Mouse (Mus musculus) hindbrain, embryonic 14.5 days (tissue): ENCODE measurements around the gene Rgs12. TPM values are rescaled to one million over a fixed set of nuclear protein-coding genes. Genes with fewer than 3 reads are reported as not detected.

Experiments used
- ATAC-seq: fragments of 200-750 bp; cut with Nextera tagmentation; 2 replicates; pipeline ENCODE4 v1.8.0; 2017; ENCODE audit warnings: moderate number of reproducible peaks, mild to moderate bottlenecking, moderate TSS enrichment, moderate library complexity; ENCODE audit not compliant: low FRiP score
- DNase-seq: peaks from one replicate; pipeline ENCODE4 v3.0.0-alpha.2; 2015; ENCODE audit warnings: low spot score
- H3K27ac ChIP-seq: fragments of 300-500 bp; sonication (generic); 2 replicates; pipeline ENCODE4 v1.5.1; 2014; ENCODE audit warnings: mild to moderate bottlenecking, moderate library complexity
- H3K27me3 ChIP-seq: fragments of 300-500 bp; sonication (generic); 2 replicates; pipeline ENCODE4 v1.6.1; 2014; ENCODE audit warnings: mild to moderate bottlenecking, low read length, mixed read lengths; ENCODE audit not compliant: control insufficient read depth, insufficient read depth
- H3K36me3 ChIP-seq: fragments of 300-500 bp; sonication (generic); replicated peaks from 2 replicates; pipeline ENCODE4 v1.6.1; 2014; ENCODE audit not compliant: control insufficient read depth, insufficient read depth
- H3K4me1 ChIP-seq: fragments of 300-500 bp; sonication (generic); replicated peaks from 2 replicates; pipeline ENCODE4 v1.6.1; 2014; ENCODE audit warnings: antibody characterized with exemption, low read length, mixed read lengths; ENCODE audit not compliant: control insufficient read depth, insufficient read depth
- H3K4me2 ChIP-seq: fragments of 300-500 bp; sonication (generic); replicated peaks from 2 replicates; pipeline ENCODE4 v1.6.1; 2014; ENCODE audit warnings: mild to moderate bottlenecking, moderate library complexity
- H3K4me3 ChIP-seq: fragments of 300-500 bp; sonication (generic); replicated peaks from 2 replicates; pipeline ENCODE4 v1.5.1; 2014; ENCODE audit warnings: mild to moderate bottlenecking, low read length
- H3K9ac ChIP-seq: fragments of 300-500 bp; sonication (generic); 2 replicates; pipeline ENCODE4 v1.6.1; 2014
- H3K9me3 ChIP-seq: fragments of 300-500 bp; sonication (generic); 2 replicates; pipeline ENCODE4 v1.6.1; 2016; ENCODE audit warnings: low read length; ENCODE audit not compliant: control insufficient read depth
- WGBS: fragments of 180-500 bp; shearing (Covaris S2); extraction: QIAGEN DNeasy Blood & Tissue Kit; methylation state at CpG from one replicate; pipeline ENCODE4 v1.1.7; 2014; 5-methylcytosine and 5-hydroxymethylcytosine counted together
- polyA plus RNA-seq: library from polyadenylated mRNA; unstranded; fragments of >200 nt; fragmentation: Nextera tagmentation; extraction: Ambion mirVana; gene quantifications from 2 replicates; pipeline ENCODE4 v1.2.1, GENCODE M21; 2014

The Rgs12 gene
- polyA plus RNA-seq, 1 experiment from 2014 or later, result 36.5 TPM

DNA sequence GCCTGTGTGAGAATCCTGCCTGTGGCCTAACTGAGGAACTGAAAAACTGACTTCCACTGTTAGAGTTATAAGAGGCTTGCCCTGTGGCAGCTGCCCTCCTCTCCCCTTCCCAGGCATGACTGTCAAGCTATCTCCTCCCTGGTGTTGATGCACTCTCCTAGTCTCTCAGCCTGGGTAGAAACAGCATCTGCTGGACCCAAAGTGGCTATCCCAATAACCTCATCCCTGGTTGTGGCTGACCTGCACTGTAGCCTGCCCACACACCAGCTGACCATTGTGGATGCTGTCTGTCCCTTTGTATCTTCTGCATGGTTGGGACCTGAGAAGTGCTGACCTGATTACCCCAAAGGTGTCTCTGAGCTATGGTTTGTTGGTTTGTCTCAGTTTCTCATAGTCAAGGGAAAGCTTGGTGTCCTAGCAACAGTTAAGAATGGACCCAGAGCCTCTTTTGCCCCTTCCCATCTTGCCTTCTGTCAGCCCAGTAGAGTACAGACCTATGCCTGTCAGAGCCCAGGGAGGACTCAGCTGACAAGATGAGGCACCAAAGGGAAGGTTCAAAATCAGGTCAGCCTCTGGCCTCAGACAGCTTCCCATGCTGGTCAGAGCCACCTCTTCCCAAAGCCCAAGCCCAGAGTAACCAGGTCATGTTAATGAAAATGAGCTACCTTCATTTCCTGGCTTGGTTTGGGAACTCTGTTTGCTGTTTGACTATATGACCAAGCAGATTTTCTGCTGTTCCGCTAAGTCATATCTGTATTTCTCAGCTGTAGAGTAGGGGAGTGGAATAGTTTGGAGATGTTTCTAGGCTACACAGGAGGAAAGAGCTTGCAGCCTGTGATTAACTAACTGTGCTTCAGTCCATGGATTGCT is 39.4 kb upstream of the Rgs12 start:
- DNase-seq (no peak), ATAC-seq (no peak)
- H3K36me3 ChIP-seq, result peaks cover 60% of the 10 kb centered on the region
- no peak overlapping the region for H3K27ac ChIP-seq
- no peaks in the 10 kb centered on the region for H3K27me3 ChIP-seq
- 100% methylated on average over 1 of the region's 1 CpGs for WGBS
- no peak overlapping the region for H3K9ac ChIP-seq
- H3K4me2 ChIP-seq, result no peak overlapping the region
- H3K4me3 ChIP-seq, result no peak overlapping the region
- no peaks in the 10 kb centered on the region for H3K4me1 ChIP-seq
- H3K9me3 ChIP-seq, result no peaks in the 10 kb centered on the region

DNA sequence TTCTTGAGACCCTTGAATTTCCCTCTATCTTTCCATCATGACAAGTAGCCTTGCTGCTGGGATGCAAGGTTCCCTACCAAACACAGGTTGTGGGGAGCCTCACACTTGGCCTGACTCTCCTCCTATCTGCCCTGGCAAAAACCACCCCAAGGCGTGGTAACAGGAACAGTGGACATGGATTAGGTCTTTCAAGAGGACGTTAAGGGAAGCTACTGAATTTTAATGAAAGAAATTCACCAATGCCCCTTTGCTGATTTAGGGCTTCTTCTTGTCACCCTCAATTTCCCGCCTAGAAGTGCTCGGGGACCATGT is 38.8 kb upstream of the Rgs12 start:
- Histone ChIP-seq H3K27me3 (no peaks in the 10 kb centered on the region), H3K4me3 (no peak overlapping the region), H3K9me3 (no peaks in the 10 kb centered on the region), H3K9ac (no peak overlapping the region), H3K36me3 (peaks cover 54% of the 10 kb centered on the region), H3K27ac (no peak overlapping the region), H3K4me1 (no peaks in the 10 kb centered on the region), H3K4me2 (no peak overlapping the region)
- DNase-seq, result no peak
- WGBS, result 84% methylated on average over 4 of the region's 4 CpGs
- ATAC-seq, result no peak

DNA sequence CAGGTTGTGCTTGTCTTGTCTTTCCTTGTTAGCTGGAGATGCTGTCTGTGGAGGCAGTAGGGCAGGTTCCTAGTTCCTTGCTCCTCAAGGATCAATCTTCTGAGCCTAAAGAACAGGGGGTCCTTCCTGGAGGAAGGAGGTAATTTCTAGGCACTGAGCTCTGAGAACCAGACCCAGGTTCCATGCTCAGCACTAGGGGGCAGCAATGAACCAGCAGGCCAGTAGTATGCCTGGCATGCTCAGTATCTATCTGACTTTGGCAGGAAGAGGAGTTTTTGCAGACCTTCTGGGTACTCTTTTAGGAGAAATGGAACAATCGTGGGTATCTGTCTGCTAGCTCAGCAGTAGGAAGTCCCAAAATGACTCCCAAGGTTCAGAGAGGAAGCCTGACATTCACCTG is 33.4 kb upstream of the Rgs12 start:
- Histone ChIP-seq H3K4me3 (no peak overlapping the region), H3K4me1 (peaks cover 10% of the 10 kb centered on the region), H3K27ac (no peak overlapping the region), H3K36me3 (peaks cover 7% of the 10 kb centered on the region), H3K27me3 (no peaks in the 10 kb centered on the region), H3K9ac (no peak overlapping the region), H3K9me3 (no peaks in the 10 kb centered on the region), H3K4me2 (no peak overlapping the region)
- 4% methylated on average over 1 of the region's 1 CpGs for WGBS
- DNase-seq (peak; percentile 82), ATAC-seq (peak; percentile 52; the same call in 1 of the 2 replicates)

DNA sequence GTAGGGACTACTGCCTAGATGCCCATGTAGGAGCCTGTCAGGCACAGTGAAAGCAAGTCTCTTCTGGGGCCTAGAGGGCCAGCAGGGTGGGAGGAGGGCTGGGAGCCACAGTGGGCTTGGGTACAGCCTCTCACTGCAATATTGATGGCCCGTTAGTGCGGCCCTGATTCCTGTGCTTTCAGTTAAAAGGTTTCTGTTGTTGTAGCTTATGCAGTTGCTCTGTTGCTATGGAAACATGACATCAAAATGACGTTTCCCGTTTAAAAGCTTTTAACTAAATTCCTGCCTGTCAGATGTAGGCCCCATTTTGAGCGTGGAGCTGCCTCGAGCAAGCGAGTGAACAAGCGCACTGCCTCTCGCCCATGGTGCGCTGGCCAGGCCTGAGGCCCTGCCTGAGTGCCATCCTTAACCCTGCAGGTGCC is 32.0 kb upstream of the Rgs12 start:
- H3K9ac ChIP-seq, result peak overlapping the region; percentile 13; the same call in 1 of the 2 replicates
- H3K9me3 ChIP-seq, result no peaks in the 10 kb centered on the region
- H3K36me3 ChIP-seq, result no peaks in the 10 kb centered on the region
- H3K27me3 ChIP-seq, result no peaks in the 10 kb centered on the region
- DNase-seq, result peak; percentile 63
- H3K4me1 ChIP-seq, result peaks cover 10% of the 10 kb centered on the region
- H3K4me3 ChIP-seq, result no peak overlapping the region
- ATAC-seq, result peak; percentile 35; the same call in 1 of the 2 replicates
- H3K4me2 ChIP-seq, result no peak overlapping the region
- 48% methylated on average over 10 of the region's 10 CpGs for WGBS
- no peak overlapping the region for H3K27ac ChIP-seq

DNA sequence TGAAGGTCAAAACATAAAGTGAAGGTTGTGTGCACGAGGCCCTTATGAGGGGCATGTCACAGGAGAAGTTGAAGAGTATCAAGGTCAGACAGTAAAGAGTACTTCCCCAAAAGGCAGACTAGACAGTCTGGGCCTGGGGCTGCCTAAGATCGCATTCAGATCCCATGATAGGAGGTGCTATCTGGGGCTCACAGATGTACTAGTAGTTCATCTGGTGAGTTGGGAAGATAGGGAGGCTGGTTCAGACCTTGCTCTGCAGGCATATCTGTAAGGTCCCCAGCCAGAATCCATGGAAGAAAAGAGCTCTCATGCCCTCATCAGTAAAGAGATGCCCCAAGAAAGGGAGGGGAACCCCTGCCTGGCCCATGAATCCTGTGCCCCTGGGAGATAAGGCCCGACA is 30.5 kb upstream of the Rgs12 start:
- WGBS, result 92% methylated on average over 3 of the region's 3 CpGs
- Histone ChIP-seq H3K4me1 (peaks cover 10% of the 10 kb centered on the region), H3K9me3 (no peaks in the 10 kb centered on the region), H3K27me3 (no peaks in the 10 kb centered on the region), H3K27ac (no peak overlapping the region), H3K4me3 (no peak overlapping the region), H3K9ac (no peak overlapping the region), H3K4me2 (no peak overlapping the region), H3K36me3 (peaks cover 8% of the 10 kb centered on the region; the same call in 1 of the 2 replicates)
- ATAC-seq (no peak), DNase-seq (no peak)

DNA sequence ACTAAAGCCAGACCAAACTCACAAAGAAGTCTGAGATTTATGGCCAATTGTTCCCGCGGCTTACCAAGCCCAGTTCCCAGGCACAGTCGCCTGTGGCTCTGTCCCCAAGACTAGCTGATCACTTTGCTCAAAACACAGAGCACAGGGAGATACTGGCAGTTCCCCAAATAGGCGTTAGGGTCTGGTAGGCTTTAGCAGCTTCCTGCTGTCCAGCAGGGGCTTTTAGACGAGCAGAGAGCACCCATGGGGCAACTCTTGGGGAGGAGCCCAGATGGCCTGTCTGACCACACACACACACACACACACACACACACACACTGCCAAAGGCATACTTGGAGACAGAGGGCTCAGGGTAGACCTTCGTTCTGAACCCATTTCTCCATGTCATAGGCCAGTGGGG is 26.7 kb upstream of the Rgs12 start:
- no peaks in the 10 kb centered on the region for H3K9me3 ChIP-seq
- ATAC-seq, result no peak

DNA sequence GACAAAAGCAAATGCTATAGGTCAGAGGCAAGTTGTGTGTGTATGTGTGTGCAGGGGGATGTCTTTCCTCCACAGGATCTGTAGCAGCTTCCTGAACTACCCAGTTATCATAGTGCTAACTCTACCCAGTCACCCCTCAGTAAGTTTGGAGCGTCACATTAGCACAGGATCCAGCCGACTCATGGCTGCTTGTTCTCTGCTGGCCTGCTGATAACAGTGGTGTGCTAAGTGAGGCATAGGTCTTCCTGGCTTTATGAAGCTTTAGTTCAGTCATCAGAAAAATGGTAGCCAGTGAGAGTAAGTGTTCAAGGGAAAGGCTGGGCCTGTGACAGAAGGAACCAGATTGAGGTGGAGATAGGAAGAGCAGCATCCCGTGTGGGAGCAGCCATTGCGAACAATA is 25.3 kb upstream of the Rgs12 start:
- peaks cover 17% of the 10 kb centered on the region; the same call in 1 of the 2 replicates for H3K36me3 ChIP-seq
- H3K9me3 ChIP-seq, result no peaks in the 10 kb centered on the region

More for the DNA sequence above, 26.7 kb upstream of the Rgs12 start:
- no peaks in the 10 kb centered on the region for H3K27me3 ChIP-seq
- no peak overlapping the region for H3K4me2 ChIP-seq
- H3K9ac ChIP-seq, result no peak overlapping the region
- peaks cover 17% of the 10 kb centered on the region; the same call in 1 of the 2 replicates for H3K36me3 ChIP-seq
- H3K4me1 ChIP-seq, result peaks cover 1% of the 10 kb centered on the region; the same call in 1 of the 2 replicates
- no peak overlapping the region for H3K4me3 ChIP-seq
- 59% methylated on average over 6 of the region's 6 CpGs for WGBS
- no peak overlapping the region for H3K27ac ChIP-seq
- no peak for DNase-seq

DNA sequence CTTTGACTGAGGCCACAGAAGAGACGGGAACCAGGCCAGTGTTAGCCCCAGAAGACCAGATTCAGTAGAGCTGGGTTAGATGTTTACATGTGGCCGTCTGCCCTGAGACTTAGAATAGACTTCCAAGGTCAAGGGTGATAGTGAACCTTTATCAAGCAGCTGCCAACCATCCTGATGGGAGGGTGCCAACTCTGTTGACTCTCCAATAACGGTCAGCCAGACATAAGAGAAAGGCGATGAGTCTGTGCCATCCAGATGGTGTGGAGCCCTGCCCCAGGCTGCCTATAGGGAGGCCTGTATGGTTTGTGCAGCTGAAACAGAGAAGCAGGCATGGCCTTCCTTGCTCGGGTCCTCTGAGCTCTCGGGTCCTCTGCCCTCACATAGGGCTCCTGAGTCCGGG is 24.7 kb upstream of the Rgs12 start:
- H3K36me3 ChIP-seq, result peaks cover 17% of the 10 kb centered on the region; the same call in 1 of the 2 replicates
- no peak for DNase-seq

More for the DNA sequence above, 25.3 kb upstream of the Rgs12 start:
- Histone ChIP-seq H3K4me2 (no peak overlapping the region), H3K4me3 (no peak overlapping the region), H3K27ac (no peak overlapping the region), H3K9ac (no peak overlapping the region), H3K27me3 (no peaks in the 10 kb centered on the region), H3K4me1 (no peaks in the 10 kb centered on the region)
- WGBS, result 97% methylated on average over 4 of the region's 4 CpGs
- ATAC-seq, result no peak
- no peak for DNase-seq

DNA sequence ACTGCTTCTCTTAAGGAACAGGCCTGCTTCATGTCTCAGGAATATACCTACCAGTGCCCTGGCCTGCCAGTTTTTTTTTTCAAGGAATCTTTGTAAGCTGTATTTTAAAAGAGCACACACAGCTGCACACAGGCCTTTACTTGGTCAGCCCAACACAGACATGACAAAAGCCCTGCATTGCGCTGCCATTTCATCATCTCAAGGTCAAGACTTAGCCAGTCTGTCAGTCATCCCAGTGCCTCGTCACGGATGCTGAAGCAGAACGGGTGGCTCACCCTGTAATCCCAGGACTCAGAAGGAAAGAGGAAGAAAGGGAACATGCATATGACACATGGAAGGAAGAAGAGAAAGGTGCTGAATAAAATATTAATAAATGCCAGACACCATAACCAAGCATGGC is 21.6 kb upstream of the Rgs12 start:
- H3K4me1 ChIP-seq, result peaks cover 16% of the 10 kb centered on the region; the same call in 1 of the 2 replicates
- H3K27me3 ChIP-seq, result no peaks in the 10 kb centered on the region
- DNase-seq (no peak), ATAC-seq (no peak)
- H3K36me3 ChIP-seq, result peaks cover 17% of the 10 kb centered on the region; the same call in 1 of the 2 replicates
- no peaks in the 10 kb centered on the region for H3K9me3 ChIP-seq
- H3K27ac ChIP-seq, result no peak overlapping the region
- no peak overlapping the region for H3K4me2 ChIP-seq
- no peak overlapping the region for H3K4me3 ChIP-seq
- H3K9ac ChIP-seq, result no peak overlapping the region
- 90% methylated on average over 4 of the region's 4 CpGs for WGBS

More for the DNA sequence above, 24.7 kb upstream of the Rgs12 start:
- H3K9me3 ChIP-seq, result no peaks in the 10 kb centered on the region
- H3K4me1 ChIP-seq, result no peaks in the 10 kb centered on the region
- no peak overlapping the region for H3K4me3 ChIP-seq
- H3K4me2 ChIP-seq, result no peak overlapping the region
- H3K9ac ChIP-seq, result no peak overlapping the region
- 89% methylated on average over 7 of the region's 7 CpGs for WGBS
- no peaks in the 10 kb centered on the region for H3K27me3 ChIP-seq
- no peak for ATAC-seq
- H3K27ac ChIP-seq, result no peak overlapping the region
